Mouse (Mus musculus) stomach, embryonic 15.5 days (tissue): ENCODE data around the gene Eef2k. TPM values are rescaled to one million over a fixed set of nuclear protein-coding genes. Genes with fewer than 3 reads are reported as not detected.

Experiments used
- ATAC-seq: fragments of 200-750 bp; cut with Nextera tagmentation; 2 replicates; pipeline ENCODE4 v1.8.0; 2017; ENCODE audit warnings: low read depth, moderate number of reproducible peaks, moderate TSS enrichment; ENCODE audit not compliant: insufficient read depth, low FRiP score
- H3K27ac ChIP-seq: fragments of 300-500 bp; sonication (generic); 2 replicates; pipeline ENCODE4 v1.5.1; 2015; ENCODE audit warnings: mild to moderate bottlenecking, inconsistent platforms
- H3K27me3 ChIP-seq: fragments of 300-500 bp; sonication (generic); replicated peaks from 2 replicates; pipeline ENCODE4 v1.6.1; 2015; ENCODE audit warnings: inconsistent platforms
- H3K36me3 ChIP-seq: fragments of 300-500 bp; sonication (generic); 2 replicates; pipeline ENCODE4 v1.6.1; 2015; ENCODE audit warnings: inconsistent platforms
- H3K4me1 ChIP-seq: fragments of 300-500 bp; sonication (generic); 2 replicates; pipeline ENCODE4 v1.6.1; 2015; ENCODE audit warnings: inconsistent platforms
- H3K4me2 ChIP-seq: fragments of 300-500 bp; sonication (generic); 2 replicates; pipeline ENCODE4 v1.6.1; 2015; ENCODE audit warnings: mild to moderate bottlenecking, inconsistent platforms
- H3K4me3 ChIP-seq: fragments of 300-500 bp; sonication (generic); replicated peaks from 2 replicates; pipeline ENCODE4 v1.5.1; 2015; ENCODE audit warnings: inconsistent platforms
- H3K9ac ChIP-seq: fragments of 300-500 bp; sonication (generic); 2 replicates; pipeline ENCODE4 v1.6.1; 2015; ENCODE audit warnings: inconsistent platforms
- H3K9me3 ChIP-seq: fragments of 300-500 bp; sonication (generic); 2 replicates; pipeline ENCODE4 v1.6.1; 2016; ENCODE audit warnings: inconsistent platforms
- WGBS: fragments of 180-500 bp; shearing (Covaris S2); methylation state at CpG from one replicate; pipeline ENCODE4 v1.1.7; 2015; 5-methylcytosine and 5-hydroxymethylcytosine counted together
- polyA plus RNA-seq: library from polyadenylated mRNA; unstranded; fragments of >200 nt; fragmentation: Nextera tagmentation; extraction: Ambion mirVana; gene quantifications from 2 replicates; pipeline ENCODE4 v1.2.1, GENCODE M21; 2015

The Eef2k gene
- polyA plus RNA-seq, 1 experiment from 2014 or later, result 54.3 TPM

GRCm38 (mm10) chr7:120867720-120868119, 25.1 kb downstream of the Eef2k start:
- no peaks in the 10 kb centered on the region for H3K9me3 ChIP-seq
- peak; percentile 14; the same call in 1 of the 2 replicates for ATAC-seq
- no peak overlapping the region for H3K9ac ChIP-seq
- H3K27me3 ChIP-seq, result no peaks in the 10 kb centered on the region
- no peak overlapping the region for H3K4me2 ChIP-seq
- H3K4me1 ChIP-seq, result peaks cover 66% of the 10 kb centered on the region
- H3K27ac ChIP-seq, result peak overlapping the region; percentile 97; the same call in 1 of the 2 replicates
- no peaks in the 10 kb centered on the region for H3K36me3 ChIP-seq
- 57% methylated on average over 1 of the region's 1 CpGs for WGBS
- H3K4me3 ChIP-seq, result no peak overlapping the region

- H3K4me2 ChIP-seq, result no peak overlapping the region
- H3K4me1 ChIP-seq, result peaks cover 45% of the 10 kb centered on the region
- no peak overlapping the region for H3K4me3 ChIP-seq
- H3K36me3 ChIP-seq, result no peaks in the 10 kb centered on the region
- no peak overlapping the region for H3K9ac ChIP-seq
- H3K9me3 ChIP-seq, result no peaks in the 10 kb centered on the region
- ATAC-seq, result peak; percentile 28; the same call in 1 of the 2 replicates
- no peaks in the 10 kb centered on the region for H3K27me3 ChIP-seq
- H3K27ac ChIP-seq, result peak overlapping the region; percentile 82
- 24% methylated on average over 5 of the region's 5 CpGs for WGBS
Measured at GRCm38 (mm10) chr7:120869883-120870282, 27.3 kb downstream of the Eef2k start.

GRCm38 (mm10) chr7:120870431-120871008, 27.9 kb downstream of the Eef2k start:
- H3K9ac ChIP-seq, result no peak overlapping the region
- H3K27ac ChIP-seq, result peak overlapping the region; percentile 82
- no peak overlapping the region for H3K4me2 ChIP-seq
- H3K9me3 ChIP-seq, result no peaks in the 10 kb centered on the region
- 57% methylated on average over 5 of the region's 5 CpGs for WGBS
- H3K4me1 ChIP-seq, result peaks cover 44% of the 10 kb centered on the region
- H3K4me3 ChIP-seq, result no peak overlapping the region
- no peaks in the 10 kb centered on the region for H3K27me3 ChIP-seq
- no peak for ATAC-seq
- no peaks in the 10 kb centered on the region for H3K36me3 ChIP-seq

GRCm38 (mm10) chr7:120873083-120873482, 30.5 kb downstream of the Eef2k start:
- no peaks in the 10 kb centered on the region for H3K27me3 ChIP-seq
- H3K27ac ChIP-seq, result no peak overlapping the region
- H3K4me3 ChIP-seq, result no peak overlapping the region
- H3K4me1 ChIP-seq, result peaks cover 31% of the 10 kb centered on the region
- H3K9ac ChIP-seq, result no peak overlapping the region
- 0 out of 2 replicates have a peak, but pooled peaks cover 6% of the 10 kb centered on the region for H3K36me3 ChIP-seq
- no peaks in the 10 kb centered on the region for H3K9me3 ChIP-seq
- ATAC-seq, result no peak
- 76% methylated on average over 12 of the region's 12 CpGs for WGBS
- H3K4me2 ChIP-seq, result no peak overlapping the region

- Histone ChIP-seq H3K4me3 (no peak overlapping the region), H3K27me3 (no peaks in the 10 kb centered on the region), H3K9ac (no peak overlapping the region), H3K36me3 (0 out of 2 replicates have a peak, but pooled peaks cover 6% of the 10 kb centered on the region), H3K4me1 (peaks cover 24% of the 10 kb centered on the region), H3K27ac (peak overlapping the region; percentile 86), H3K9me3 (no peaks in the 10 kb centered on the region), H3K4me2 (no peak overlapping the region)
- 94% methylated on average over 3 of the region's 3 CpGs for WGBS
- no peak for ATAC-seq
Measured at GRCm38 (mm10) chr7:120874021-120874420, 31.4 kb downstream of the Eef2k start.

- WGBS, result 55% methylated on average over 7 of the region's 7 CpGs
- Histone ChIP-seq H3K9me3 (no peaks in the 10 kb centered on the region), H3K36me3 (0 out of 2 replicates have a peak, but pooled peaks cover 6% of the 10 kb centered on the region), H3K4me1 (peaks cover 17% of the 10 kb centered on the region; the same call in 1 of the 2 replicates), H3K4me3 (no peak overlapping the region), H3K4me2 (no peak overlapping the region), H3K9ac (no peak overlapping the region), H3K27me3 (no peaks in the 10 kb centered on the region), H3K27ac (peak overlapping the region; percentile 86)
- peak; percentile 97 for ATAC-seq
Measured at GRCm38 (mm10) chr7:120874764-120875539, 32.3 kb downstream of the Eef2k start.

GRCm38 (mm10) chr7:120875540-120876388, 33.1 kb downstream of the Eef2k start:
- Histone ChIP-seq H3K27me3 (no peaks in the 10 kb centered on the region), H3K9me3 (no peaks in the 10 kb centered on the region), H3K4me1 (peaks cover 9% of the 10 kb centered on the region; the same call in 1 of the 2 replicates), H3K9ac (no peak overlapping the region), H3K4me2 (no peak overlapping the region), H3K36me3 (peaks cover 10% of the 10 kb centered on the region; the same call in 1 of the 2 replicates), H3K27ac (peak overlapping the region; percentile 86), H3K4me3 (no peak overlapping the region)
- 55% methylated on average over 3 of the region's 3 CpGs for WGBS
- ATAC-seq, result peak; percentile 63

GRCm38 (mm10) chr7:120878271-120878670, 35.6 kb downstream of the Eef2k start:
- peaks cover 6% of the 10 kb centered on the region; the same call in 1 of the 2 replicates for H3K4me1 ChIP-seq
- H3K9me3 ChIP-seq, result no peaks in the 10 kb centered on the region
- no peak for ATAC-seq
- WGBS, result 82% methylated on average over 6 of the region's 6 CpGs
- H3K9ac ChIP-seq, result no peak overlapping the region
- peaks cover 19% of the 10 kb centered on the region for H3K36me3 ChIP-seq
- no peak overlapping the region for H3K4me3 ChIP-seq
- H3K27me3 ChIP-seq, result no peaks in the 10 kb centered on the region
- H3K4me2 ChIP-seq, result no peak overlapping the region
- no peak overlapping the region for H3K27ac ChIP-seq

GRCm38 (mm10) chr7:120879972-120880371, 37.3 kb downstream of the Eef2k start:
- H3K9me3 ChIP-seq, result no peaks in the 10 kb centered on the region
- H3K4me1 ChIP-seq, result peaks cover 6% of the 10 kb centered on the region; the same call in 1 of the 2 replicates
- no peak overlapping the region for H3K4me3 ChIP-seq
- H3K27me3 ChIP-seq, result no peaks in the 10 kb centered on the region
- H3K4me2 ChIP-seq, result no peak overlapping the region
- peaks cover 34% of the 10 kb centered on the region for H3K36me3 ChIP-seq
- WGBS, result 79% methylated on average over 3 of the region's 3 CpGs
- H3K9ac ChIP-seq, result no peak overlapping the region
- H3K27ac ChIP-seq, result no peak overlapping the region
- ATAC-seq, result peak; percentile 36; the same call in 1 of the 2 replicates

- Histone ChIP-seq H3K9ac (no peak overlapping the region), H3K4me1 (peaks cover 1% of the 10 kb centered on the region; the same call in 1 of the 2 replicates), H3K9me3 (no peaks in the 10 kb centered on the region), H3K4me3 (no peak overlapping the region), H3K27me3 (no peaks in the 10 kb centered on the region), H3K36me3 (peaks cover 42% of the 10 kb centered on the region), H3K4me2 (no peak overlapping the region), H3K27ac (no peak overlapping the region)
- WGBS, result 93% methylated on average over 4 of the region's 4 CpGs
- no peak for ATAC-seq
Measured at GRCm38 (mm10) chr7:120880770-120881169, 38.1 kb downstream of the Eef2k start.

GRCm38 (mm10) chr7:120881451-120881850, 38.8 kb downstream of the Eef2k start:
- Histone ChIP-seq H3K36me3 (peaks cover 46% of the 10 kb centered on the region), H3K9me3 (no peaks in the 10 kb centered on the region), H3K4me2 (no peak overlapping the region), H3K4me3 (no peak overlapping the region), H3K27ac (no peak overlapping the region), H3K27me3 (no peaks in the 10 kb centered on the region), H3K9ac (no peak overlapping the region), H3K4me1 (no peaks in the 10 kb centered on the region)
- WGBS, result 66% methylated on average over 2 of the region's 2 CpGs
- no peak for ATAC-seq
